Mouse (Mus musculus): ENCODE measurements around the gene Slain1. TPM values are rescaled to one million over a fixed set of nuclear protein-coding genes. Genes with fewer than 3 reads are reported as not detected.
A peak's percentile ranks its signal among the peaks of the same experiment; 100 is the strongest.

Slain1 gene
- polyA plus RNA-seq, 1 experiment from 2014 or later, result 22.9 TPM

DNA sequence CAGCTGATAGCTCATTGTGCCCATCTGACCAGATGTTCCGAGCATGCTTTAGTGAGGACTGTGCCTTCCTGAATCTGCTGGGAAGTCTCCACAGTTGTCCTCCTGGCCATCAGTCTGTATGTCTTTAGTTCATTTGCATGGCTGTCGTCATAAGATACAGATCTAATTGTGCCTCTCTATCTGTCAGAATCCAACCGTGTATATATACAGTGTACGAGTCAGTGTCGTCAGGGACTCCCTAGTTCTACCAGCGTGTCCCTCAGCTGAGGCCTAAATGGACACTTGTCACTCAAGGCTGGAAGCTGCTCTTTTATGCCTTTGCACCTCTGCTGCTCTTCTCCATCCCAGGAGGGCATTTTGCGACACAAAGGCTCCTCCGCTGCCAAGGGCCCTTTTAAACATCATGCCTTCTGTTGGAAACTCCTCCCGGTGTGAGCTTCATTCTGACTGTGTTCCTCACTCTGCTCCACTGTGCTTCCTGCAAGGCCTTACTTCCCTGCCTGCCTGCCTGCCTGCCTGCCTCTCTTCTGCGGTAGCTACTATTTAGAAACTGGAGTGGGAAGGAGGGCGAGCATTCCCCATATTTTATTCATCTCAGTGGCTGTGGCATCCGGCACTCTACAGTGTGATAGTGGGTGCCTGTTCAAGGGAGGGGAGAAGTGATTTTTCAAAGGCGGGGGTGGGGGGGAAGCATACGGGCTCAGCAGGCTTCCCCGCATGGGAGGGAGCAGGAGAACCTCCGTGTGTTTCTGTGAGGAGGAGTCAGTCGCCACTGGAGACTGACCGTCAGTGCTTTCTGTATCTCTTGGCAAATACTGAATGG lies 29.6 kb downstream of the Slain1 start:
- no peak overlapping the region for H3K9ac ChIP-seq (replicated peaks)
- no peak overlapping the region for H3K4me3 ChIP-seq
- peak; percentile 32 for ATAC-seq (ENCODE audit: low FRiP score, low read depth)
- no peaks in the 10 kb centered on the region for H3K27me3 ChIP-seq
- H3K36me3 ChIP-seq, result no peaks in the 10 kb centered on the region
- WGBS, result 25% methylated on average over 18 of the region's 18 CpGs
- H3K4me2 ChIP-seq (replicated peaks), result peak overlapping the region; percentile 38
- peaks cover 46% of the 10 kb centered on the region for H3K4me1 ChIP-seq
- H3K27ac ChIP-seq (replicated peaks), result peak overlapping the region; percentile 49
- no peaks in the 10 kb centered on the region for H3K9me3 ChIP-seq

DNA sequence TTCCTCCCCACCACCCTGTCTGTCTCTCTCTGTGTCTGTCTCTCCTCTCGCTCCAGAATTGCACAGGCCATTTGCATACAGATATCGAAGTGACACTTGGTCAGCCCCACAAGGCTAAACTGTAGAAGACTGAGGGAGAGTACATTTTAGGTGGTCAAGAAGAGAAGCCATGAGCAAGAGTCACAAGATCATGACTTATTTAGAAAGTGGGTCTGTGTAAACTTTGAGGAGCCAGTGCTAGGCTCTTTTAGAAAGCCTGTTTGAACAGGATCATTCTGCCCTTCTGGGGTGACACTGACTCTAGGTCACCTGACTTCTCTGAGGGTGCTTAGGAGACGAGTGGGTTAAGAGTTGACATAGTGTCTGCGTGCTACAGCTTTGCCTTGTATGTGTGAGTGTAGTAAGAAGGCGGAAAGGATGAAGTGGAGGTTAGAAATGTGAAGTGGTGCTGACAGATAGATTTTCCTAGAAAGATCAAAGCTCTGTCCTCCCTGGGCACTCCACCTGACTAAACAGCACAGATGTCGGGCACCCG lies 30.3 kb downstream of the Slain1 start:
- no peak for ATAC-seq (ENCODE audit: low FRiP score, low read depth)
- Histone ChIP-seq H3K27ac (replicated peaks) (0 out of 2 replicates have a peak overlapping the region, but pooled peaks have one; percentile 49), H3K4me3 (no peak overlapping the region), H3K9ac (replicated peaks) (no peak overlapping the region), H3K9me3 (no peaks in the 10 kb centered on the region), H3K4me1 (peaks cover 46% of the 10 kb centered on the region), H3K36me3 (no peaks in the 10 kb centered on the region), H3K27me3 (no peaks in the 10 kb centered on the region), H3K4me2 (replicated peaks) (peak overlapping the region; percentile 38; the same call in 1 of the 2 replicates)
- WGBS, result 50% methylated on average over 7 of the region's 7 CpGs

DNA sequence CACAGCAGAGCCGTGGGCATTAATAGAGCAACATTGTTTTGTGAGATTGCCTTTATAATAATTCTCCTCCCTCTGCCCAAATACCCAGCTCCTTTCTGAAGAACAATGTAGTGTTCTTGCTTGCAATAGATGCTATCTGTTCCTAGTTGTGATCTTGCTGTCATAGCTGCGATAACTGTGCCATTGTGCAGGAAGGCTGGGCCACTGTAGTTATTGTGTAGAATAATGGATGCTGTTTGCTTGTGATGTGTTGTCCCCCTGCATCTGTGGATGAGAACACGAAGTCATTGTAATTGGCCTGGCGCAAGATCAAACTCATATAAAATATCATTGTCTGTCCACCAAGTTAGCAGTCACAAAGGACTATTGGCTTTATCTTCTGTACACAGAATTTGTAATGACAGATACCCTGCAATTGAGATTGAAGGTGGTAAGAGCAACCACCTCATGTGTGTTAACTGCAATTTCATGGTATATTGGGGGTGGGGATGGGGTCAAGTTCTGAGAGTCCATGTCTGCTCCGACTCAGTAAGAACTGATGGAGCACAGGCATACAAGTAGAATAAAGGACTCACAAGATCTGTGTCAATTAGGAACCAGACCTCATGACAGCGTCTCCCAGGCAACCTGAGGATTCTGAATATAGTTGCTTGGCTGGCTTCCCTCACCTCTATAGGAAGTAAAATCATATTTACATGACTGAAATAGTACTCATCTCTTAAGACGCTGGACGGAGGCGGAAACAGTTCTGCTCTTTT lies 32.8 kb downstream of the Slain1 start:
- H3K4me3 ChIP-seq, result no peak overlapping the region
- H3K36me3 ChIP-seq, result peaks cover 9% of the 10 kb centered on the region
- H3K4me1 ChIP-seq, result peaks cover 46% of the 10 kb centered on the region
- H3K27ac ChIP-seq (replicated peaks), result no peak overlapping the region
- H3K4me2 ChIP-seq (replicated peaks), result no peak overlapping the region
- peak; percentile 42; the same call in 1 of the 2 replicates for ATAC-seq (ENCODE audit: low FRiP score, low read depth)
- 40% methylated on average over 9 of the region's 9 CpGs for WGBS
- no peaks in the 10 kb centered on the region for H3K9me3 ChIP-seq
- H3K27me3 ChIP-seq, result no peaks in the 10 kb centered on the region
- no peak overlapping the region for H3K9ac ChIP-seq (replicated peaks)

DNA sequence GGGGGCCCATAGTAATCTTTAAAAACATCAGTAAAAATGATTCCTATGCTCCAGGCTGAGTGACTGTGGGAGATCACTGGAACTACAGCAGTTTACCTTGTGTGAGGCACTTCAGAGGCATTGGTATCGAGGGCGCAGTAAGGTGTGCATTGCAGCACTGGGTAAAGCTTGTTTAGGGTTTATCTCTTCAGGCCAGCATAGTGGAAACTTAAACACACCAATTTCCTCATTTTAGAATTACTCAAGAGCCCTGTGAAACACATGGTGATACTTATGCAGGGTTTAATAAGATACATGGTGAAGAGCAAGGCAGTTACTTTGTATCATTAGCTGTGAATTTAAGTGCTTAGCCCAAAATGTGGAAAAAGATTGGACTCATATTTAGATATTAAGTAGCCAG lies 37.0 kb downstream of the Slain1 start:
- Histone ChIP-seq H3K4me2 (replicated peaks) (no peak overlapping the region), H3K4me3 (no peak overlapping the region), H3K36me3 (peaks cover 30% of the 10 kb centered on the region), H3K4me1 (peaks cover 16% of the 10 kb centered on the region), H3K27me3 (no peaks in the 10 kb centered on the region), H3K9me3 (no peaks in the 10 kb centered on the region), H3K9ac (replicated peaks) (no peak overlapping the region), H3K27ac (replicated peaks) (no peak overlapping the region)
- ATAC-seq (ENCODE audit: low FRiP score, low read depth), result no peak
- WGBS, result 92% methylated on average over 2 of the region's 2 CpGs

DNA sequence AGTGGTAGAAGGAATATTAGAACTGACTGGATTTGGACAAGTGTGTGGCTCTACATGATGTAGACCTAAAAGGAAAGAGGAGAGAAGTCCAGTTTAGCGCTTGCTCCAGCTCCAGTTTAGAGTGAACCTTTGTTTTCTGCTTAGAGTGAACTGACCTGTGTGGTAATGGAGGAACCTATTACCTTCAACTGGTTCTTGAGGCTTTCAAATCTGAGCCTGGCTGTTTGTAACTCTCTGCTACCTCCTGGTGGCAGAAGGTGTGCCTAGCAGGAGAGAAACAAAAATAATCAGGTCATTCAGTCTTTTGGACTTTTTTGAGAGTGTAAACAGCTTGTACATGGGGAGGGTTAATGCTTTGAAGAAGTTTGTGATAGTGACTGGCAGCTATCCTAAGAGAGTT lies 44.3 kb downstream of the Slain1 start:
- 42% methylated on average over 1 of the region's 1 CpGs for WGBS
- H3K9ac ChIP-seq (replicated peaks), result no peak overlapping the region
- peaks cover 45% of the 10 kb centered on the region for H3K36me3 ChIP-seq
- H3K27ac ChIP-seq (replicated peaks), result no peak overlapping the region
- no peak overlapping the region for H3K4me2 ChIP-seq (replicated peaks)
- no peaks in the 10 kb centered on the region for H3K4me1 ChIP-seq
- ATAC-seq (ENCODE audit: low FRiP score, low read depth), result peak; percentile 57
- no peaks in the 10 kb centered on the region for H3K9me3 ChIP-seq
- no peak overlapping the region for H3K4me3 ChIP-seq
- no peaks in the 10 kb centered on the region for H3K27me3 ChIP-seq

DNA sequence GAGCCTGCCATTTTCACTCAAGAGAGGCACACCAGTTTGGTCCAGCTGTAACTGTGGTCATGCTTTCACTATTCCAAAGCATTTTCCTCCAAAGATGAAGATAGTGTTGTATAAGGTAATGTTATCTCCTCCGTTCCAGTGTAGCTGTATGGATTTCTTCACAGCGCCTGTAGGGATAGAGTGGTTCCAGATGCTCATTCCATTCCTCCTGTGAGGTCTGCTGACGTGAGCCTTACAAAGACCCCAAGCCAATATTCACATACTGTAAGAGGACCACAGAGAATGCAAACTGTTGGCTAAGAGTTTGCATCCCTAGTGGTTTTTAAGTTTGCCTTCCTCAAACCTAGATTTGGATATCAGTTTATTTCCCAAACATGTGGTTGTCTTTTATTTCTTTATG lies 45.6 kb downstream of the Slain1 start:
- H3K4me3 ChIP-seq, result no peak overlapping the region
- WGBS, result 86% methylated on average over 3 of the region's 3 CpGs
- no peaks in the 10 kb centered on the region for H3K9me3 ChIP-seq
- ATAC-seq (ENCODE audit: low FRiP score, low read depth), result no peak
- H3K27ac ChIP-seq (replicated peaks), result no peak overlapping the region
- H3K27me3 ChIP-seq, result no peaks in the 10 kb centered on the region
- no peak overlapping the region for H3K9ac ChIP-seq (replicated peaks)
- no peaks in the 10 kb centered on the region for H3K4me1 ChIP-seq
- H3K36me3 ChIP-seq, result peaks cover 45% of the 10 kb centered on the region
- H3K4me2 ChIP-seq (replicated peaks), result no peak overlapping the region

DNA sequence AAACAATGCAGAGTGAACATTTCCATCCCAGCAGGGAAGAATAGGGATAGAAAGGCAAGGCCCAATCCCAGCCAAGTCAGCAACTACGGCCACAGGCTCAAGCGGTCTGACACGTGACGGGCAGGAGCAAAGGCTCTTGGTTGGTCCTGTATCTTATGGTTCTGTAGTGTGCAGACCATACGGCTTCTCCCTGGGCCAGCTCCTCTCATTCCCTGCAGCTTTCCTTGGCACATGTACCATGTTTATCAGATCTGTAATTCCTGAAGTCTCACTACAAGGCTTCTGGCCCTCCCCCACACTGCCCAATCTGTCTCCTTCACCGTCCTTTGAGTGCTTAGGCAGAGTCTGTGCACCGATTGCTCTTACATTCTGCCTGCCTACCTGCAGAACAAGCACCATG lies 47.1 kb downstream of the Slain1 start:
- WGBS, result 97% methylated on average over 7 of the region's 7 CpGs
- no peak for ATAC-seq (ENCODE audit: low FRiP score, low read depth)
- H3K4me1 ChIP-seq, result no peaks in the 10 kb centered on the region

DNA sequence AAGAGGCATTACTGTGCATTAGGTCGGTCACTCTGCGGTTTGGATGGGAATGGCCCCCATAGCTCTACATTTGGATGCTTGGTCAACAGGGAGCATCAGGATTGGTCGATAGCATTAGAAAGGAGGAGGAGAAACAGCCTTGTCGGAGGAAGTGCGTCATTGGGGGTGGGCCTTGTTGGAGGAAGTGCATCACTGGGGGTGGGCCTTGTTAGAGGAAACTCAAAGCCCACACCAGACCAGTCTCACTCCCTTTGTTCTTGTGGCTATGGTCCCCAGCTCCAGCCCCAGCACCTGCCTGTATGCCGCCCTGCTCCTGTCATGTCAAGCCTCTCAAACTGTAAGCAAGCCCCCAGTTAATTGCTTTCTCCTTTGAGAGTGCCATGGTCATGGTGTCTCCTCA lies 49.3 kb downstream of the Slain1 start:
- Histone ChIP-seq H3K36me3 (peaks cover 68% of the 10 kb centered on the region), H3K9me3 (no peaks in the 10 kb centered on the region), H3K27ac (replicated peaks) (no peak overlapping the region), H3K4me2 (replicated peaks) (no peak overlapping the region), H3K27me3 (no peaks in the 10 kb centered on the region), H3K4me1 (no peaks in the 10 kb centered on the region), H3K9ac (replicated peaks) (no peak overlapping the region), H3K4me3 (no peak overlapping the region)
- 98% methylated on average over 6 of the region's 6 CpGs for WGBS
- no peak for ATAC-seq (ENCODE audit: low FRiP score, low read depth)

More for the DNA sequence above, 47.1 kb downstream of the Slain1 start:
- H3K9me3 ChIP-seq, result no peaks in the 10 kb centered on the region
- H3K4me3 ChIP-seq, result no peak overlapping the region
- H3K9ac ChIP-seq (replicated peaks), result no peak overlapping the region
- H3K36me3 ChIP-seq, result peaks cover 53% of the 10 kb centered on the region
- H3K27ac ChIP-seq (replicated peaks), result no peak overlapping the region
- no peaks in the 10 kb centered on the region for H3K27me3 ChIP-seq
- no peak overlapping the region for H3K4me2 ChIP-seq (replicated peaks)

DNA sequence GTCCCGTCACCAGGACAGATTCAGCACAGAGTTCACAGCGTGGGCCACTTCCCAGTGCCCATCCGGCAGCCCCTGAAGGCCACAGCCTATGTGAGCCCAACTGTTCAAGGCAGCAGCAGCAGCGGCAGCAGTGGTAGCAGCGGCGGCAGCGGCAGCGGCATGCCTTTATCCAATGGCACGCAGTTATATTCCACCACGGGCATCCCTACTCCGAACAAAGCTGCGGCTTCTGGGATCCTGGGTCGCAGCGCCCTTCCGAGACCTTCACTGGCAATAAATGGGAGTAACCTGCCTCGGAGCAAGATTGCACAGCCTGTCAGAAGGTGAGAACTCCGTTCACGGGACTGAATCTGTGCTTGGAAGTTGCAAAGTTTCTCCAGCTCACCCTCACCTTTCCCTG lies 52.5 kb downstream of the Slain1 start:
- Histone ChIP-seq H3K9me3 (no peaks in the 10 kb centered on the region), H3K4me3 (no peak overlapping the region), H3K27me3 (no peaks in the 10 kb centered on the region), H3K4me2 (replicated peaks) (no peak overlapping the region), H3K4me1 (no peaks in the 10 kb centered on the region), H3K9ac (replicated peaks) (no peak overlapping the region), H3K27ac (replicated peaks) (no peak overlapping the region), H3K36me3 (peaks cover 67% of the 10 kb centered on the region)
- ATAC-seq (ENCODE audit: low FRiP score, low read depth), result no peak
- WGBS, result 96% methylated on average over 18 of the region's 18 CpGs

DNA sequence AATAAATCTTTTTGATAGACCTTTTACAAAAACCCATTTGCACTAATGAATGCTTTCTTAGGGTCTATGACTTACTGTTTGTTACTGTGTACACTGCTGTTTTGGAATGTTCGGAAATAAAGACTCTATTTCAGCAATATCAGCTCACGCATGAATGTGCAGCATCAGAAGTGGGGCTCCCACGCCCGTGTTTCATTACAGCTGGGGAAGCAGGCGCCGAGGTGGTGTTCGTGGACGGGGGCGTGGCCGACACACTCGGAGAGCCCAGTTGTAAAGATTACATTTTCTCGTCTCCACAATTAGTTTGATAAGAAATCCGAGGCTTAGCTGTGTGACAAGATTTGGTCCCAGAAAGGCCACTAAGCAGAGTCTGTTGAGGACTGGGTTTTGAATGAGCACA lies 54.7 kb downstream of the Slain1 start:
- WGBS, result 85% methylated on average over 13 of the region's 13 CpGs
- H3K27ac ChIP-seq (replicated peaks), result no peak overlapping the region
- no peaks in the 10 kb centered on the region for H3K9me3 ChIP-seq
- no peaks in the 10 kb centered on the region for H3K27me3 ChIP-seq
- no peak overlapping the region for H3K4me3 ChIP-seq
- no peaks in the 10 kb centered on the region for H3K4me1 ChIP-seq
- no peak for ATAC-seq (ENCODE audit: low FRiP score, low read depth)
- no peak overlapping the region for H3K9ac ChIP-seq (replicated peaks)
- H3K36me3 ChIP-seq, result peaks cover 55% of the 10 kb centered on the region
- H3K4me2 ChIP-seq (replicated peaks), result no peak overlapping the region

DNA sequence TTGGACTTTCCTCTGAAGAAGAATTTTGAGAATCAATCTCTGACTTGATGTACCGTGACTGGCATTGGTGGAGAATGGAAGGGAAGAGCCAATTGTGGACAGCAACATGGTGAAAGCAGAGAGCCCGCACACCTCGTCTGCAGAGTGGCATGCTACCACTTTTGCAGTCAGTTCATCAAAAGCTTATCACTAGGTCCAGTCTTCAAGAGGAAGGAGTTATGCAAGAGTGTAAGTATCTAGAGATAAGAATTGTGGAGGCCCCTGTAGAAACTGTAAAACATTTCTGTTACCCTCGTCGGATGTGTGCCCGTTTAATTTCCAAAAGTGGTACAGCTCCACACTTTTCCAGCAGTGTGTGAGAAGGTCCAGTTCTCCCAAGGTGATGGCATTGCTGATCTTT lies 56.3 kb downstream of the Slain1 start:
- Histone ChIP-seq H3K9ac (replicated peaks) (no peak overlapping the region), H3K4me2 (replicated peaks) (no peak overlapping the region), H3K27ac (replicated peaks) (no peak overlapping the region), H3K9me3 (no peaks in the 10 kb centered on the region), H3K4me1 (no peaks in the 10 kb centered on the region), H3K27me3 (no peaks in the 10 kb centered on the region), H3K36me3 (peaks cover 46% of the 10 kb centered on the region), H3K4me3 (no peak overlapping the region)
- WGBS, result 97% methylated on average over 6 of the region's 6 CpGs
- no peak for ATAC-seq (ENCODE audit: low FRiP score, low read depth)

DNA sequence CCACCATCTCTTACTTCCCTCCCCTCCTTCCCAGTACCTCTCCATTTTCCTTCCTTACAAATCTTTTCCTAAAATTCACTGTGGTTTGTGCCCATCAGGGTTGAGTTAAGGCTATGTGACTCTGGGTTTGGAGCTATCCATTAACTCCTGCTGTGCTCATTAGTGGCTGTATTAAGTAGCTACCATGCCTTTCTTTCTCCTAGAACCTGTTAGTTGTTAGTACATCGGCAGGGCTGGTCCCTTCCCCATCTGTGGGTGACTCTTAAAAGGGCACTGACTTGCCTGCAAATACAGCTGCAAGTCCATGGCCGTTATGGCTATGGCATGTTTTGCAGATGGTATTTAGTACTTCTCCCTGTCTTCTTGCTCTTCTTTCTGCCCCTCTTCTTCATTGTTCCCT lies 58.6 kb downstream of the Slain1 start:
- no peak overlapping the region for H3K9ac ChIP-seq (replicated peaks)
- no peaks in the 10 kb centered on the region for H3K4me1 ChIP-seq
- H3K27me3 ChIP-seq, result no peaks in the 10 kb centered on the region
- peaks cover 29% of the 10 kb centered on the region for H3K36me3 ChIP-seq
- H3K4me2 ChIP-seq (replicated peaks), result no peak overlapping the region
- no peak overlapping the region for H3K27ac ChIP-seq (replicated peaks)
- H3K9me3 ChIP-seq, result no peaks in the 10 kb centered on the region
- WGBS, result 66% methylated on average over 2 of the region's 2 CpGs
- no peak overlapping the region for H3K4me3 ChIP-seq
- no peak for ATAC-seq (ENCODE audit: low FRiP score, low read depth)
